Mouse (Mus musculus): ENCODE results near the gene 1700057G04Rik. TPM values are rescaled to one million over a fixed set of nuclear protein-coding genes. Genes with fewer than 3 reads are reported as not detected.
"Not testable (repeated sequence)": the region's sequence is repeated elsewhere in the genome, so short reads cannot be mapped to it uniquely, and the experiment has no call there.

The 1700057G04Rik gene
- polyA plus RNA-seq, 1 experiment from 2014 or later, result not detected

- no peaks in the 10 kb centered on the region for H3K4me1 ChIP-seq (ENCODE audit: control insufficient read depth, insufficient read depth, low read length)
- no peak for ATAC-seq
- no peaks in the 10 kb centered on the region for H3K27me3 ChIP-seq (ENCODE audit: control insufficient read depth, insufficient read depth, low read depth, low read length)
- H3K36me3 ChIP-seq (ENCODE audit: control insufficient read depth, insufficient read depth, low read length), result no peaks in the 10 kb centered on the region
- WGBS, result 89% methylated on average over 2 of the region's 2 CpGs
- H3K9me3 ChIP-seq (replicated peaks; ENCODE audit: control insufficient read depth, low read length, poor library complexity, severe bottlenecking), result no peaks in the 10 kb centered on the region
- H3K4me2 ChIP-seq (ENCODE audit: low read length), result no peak overlapping the region
- no peak overlapping the region for H3K9ac ChIP-seq (ENCODE audit: low read depth, low read length)
- no peak overlapping the region for H3K4me3 ChIP-seq (ENCODE audit: low read depth, low read length)
- no peak overlapping the region for H3K27ac ChIP-seq (ENCODE audit: low read length)
These were observed 15.3 kb upstream of the 1700057G04Rik start for GRCm38 (mm10) chr9:92293560-92294548.

GRCm38 (mm10) chr9:92298288-92298687, 10.9 kb upstream of the 1700057G04Rik start:
- WGBS, result 63% methylated on average over 1 of the region's 1 CpGs
- H3K27me3 ChIP-seq (ENCODE audit: control insufficient read depth, insufficient read depth, low read depth, low read length), result no peaks in the 10 kb centered on the region

GRCm38 (mm10) chr9:92301213-92301612, 8.0 kb upstream of the 1700057G04Rik start:
- Histone ChIP-seq H3K36me3 (ENCODE audit: control insufficient read depth, insufficient read depth, low read length) (no peaks in the 10 kb centered on the region), H3K4me1 (ENCODE audit: control insufficient read depth, insufficient read depth, low read length) (no peaks in the 10 kb centered on the region), H3K4me2 (ENCODE audit: low read length) (no peak overlapping the region), H3K4me3 (ENCODE audit: low read depth, low read length) (no peak overlapping the region), H3K9me3 (replicated peaks; ENCODE audit: control insufficient read depth, low read length, poor library complexity, severe bottlenecking) (no peaks in the 10 kb centered on the region), H3K27ac (ENCODE audit: low read length) (no peak overlapping the region), H3K9ac (ENCODE audit: low read depth, low read length) (no peak overlapping the region), H3K27me3 (ENCODE audit: control insufficient read depth, insufficient read depth, low read depth, low read length) (no peaks in the 10 kb centered on the region)
- no peak for ATAC-seq
- 74% methylated on average over 3 of the region's 3 CpGs for WGBS

More at GRCm38 (mm10) chr9:92298288-92298687, 10.9 kb upstream of the 1700057G04Rik start:
- Histone ChIP-seq H3K4me1 (ENCODE audit: control insufficient read depth, insufficient read depth, low read length) (no peaks in the 10 kb centered on the region), H3K9me3 (replicated peaks; ENCODE audit: control insufficient read depth, low read length, poor library complexity, severe bottlenecking) (no peaks in the 10 kb centered on the region), H3K9ac (ENCODE audit: low read depth, low read length) (no peak overlapping the region), H3K36me3 (ENCODE audit: control insufficient read depth, insufficient read depth, low read length) (no peaks in the 10 kb centered on the region), H3K4me3 (ENCODE audit: low read depth, low read length) (no peak overlapping the region), H3K27ac (ENCODE audit: low read length) (no peak overlapping the region), H3K4me2 (ENCODE audit: low read length) (no peak overlapping the region)
- no peak for ATAC-seq

- ATAC-seq, result no peak
- Histone ChIP-seq H3K4me3 (ENCODE audit: low read depth, low read length) (no peak overlapping the region), H3K4me1 (ENCODE audit: control insufficient read depth, insufficient read depth, low read length) (no peaks in the 10 kb centered on the region), H3K9me3 (replicated peaks; ENCODE audit: control insufficient read depth, low read length, poor library complexity, severe bottlenecking) (no peaks in the 10 kb centered on the region), H3K27me3 (ENCODE audit: control insufficient read depth, insufficient read depth, low read depth, low read length) (no peaks in the 10 kb centered on the region), H3K4me2 (ENCODE audit: low read length) (no peak overlapping the region), H3K9ac (ENCODE audit: low read depth, low read length) (no peak overlapping the region), H3K27ac (ENCODE audit: low read length) (no peak overlapping the region), H3K36me3 (ENCODE audit: control insufficient read depth, insufficient read depth, low read length) (no peaks in the 10 kb centered on the region)
- 77% methylated on average over 8 of the region's 8 CpGs for WGBS
These were observed 4.1 kb upstream of the 1700057G04Rik start for GRCm38 (mm10) chr9:92305075-92305474.

- H3K4me1 ChIP-seq (ENCODE audit: control insufficient read depth, insufficient read depth, low read length), result no peaks in the 10 kb centered on the region
- ATAC-seq, result no peak
- H3K9ac ChIP-seq (ENCODE audit: low read depth, low read length), result no peak overlapping the region
- H3K27ac ChIP-seq (ENCODE audit: low read length), result no peak overlapping the region
- no peak overlapping the region for H3K4me3 ChIP-seq (ENCODE audit: low read depth, low read length)
- no peak overlapping the region for H3K4me2 ChIP-seq (ENCODE audit: low read length)
- no peaks in the 10 kb centered on the region for H3K36me3 ChIP-seq (ENCODE audit: control insufficient read depth, insufficient read depth, low read length)
- H3K9me3 ChIP-seq (replicated peaks; ENCODE audit: control insufficient read depth, low read length, poor library complexity, severe bottlenecking), result no peaks in the 10 kb centered on the region
- H3K27me3 ChIP-seq (ENCODE audit: control insufficient read depth, insufficient read depth, low read depth, low read length), result no peaks in the 10 kb centered on the region
- 69% methylated on average over 8 of the region's 8 CpGs for WGBS
These were observed 3.5 kb upstream of the 1700057G04Rik start for GRCm38 (mm10) chr9:92305620-92306220.

- Histone ChIP-seq H3K4me1 (ENCODE audit: control insufficient read depth, insufficient read depth, low read length) (no peaks in the 10 kb centered on the region), H3K4me3 (ENCODE audit: low read depth, low read length) (no peak overlapping the region), H3K9ac (ENCODE audit: low read depth, low read length) (no peak overlapping the region), H3K27ac (ENCODE audit: low read length) (no peak overlapping the region), H3K36me3 (ENCODE audit: control insufficient read depth, insufficient read depth, low read length) (no peaks in the 10 kb centered on the region), H3K27me3 (ENCODE audit: control insufficient read depth, insufficient read depth, low read depth, low read length) (no peaks in the 10 kb centered on the region), H3K4me2 (ENCODE audit: low read length) (no peak overlapping the region), H3K9me3 (replicated peaks; ENCODE audit: control insufficient read depth, low read length, poor library complexity, severe bottlenecking) (no peaks in the 10 kb centered on the region)
- ATAC-seq, result no peak
- WGBS, result 94% methylated on average over 3 of the region's 3 CpGs
These were observed 7.6 kb downstream of the 1700057G04Rik start for GRCm38 (mm10) chr9:92316791-92317190.

GRCm38 (mm10) chr9:92325936-92326335, 16.8 kb downstream of the 1700057G04Rik start:
- H3K4me2 ChIP-seq (ENCODE audit: low read length); H3K9ac ChIP-seq (ENCODE audit: low read depth, low read length); H3K9me3 ChIP-seq (replicated peaks; ENCODE audit: control insufficient read depth, low read length, poor library complexity, severe bottlenecking); H3K27me3 ChIP-seq (ENCODE audit: control insufficient read depth, insufficient read depth, low read depth, low read length); ATAC-seq; H3K4me3 ChIP-seq (ENCODE audit: low read depth, low read length); H3K4me1 ChIP-seq (ENCODE audit: control insufficient read depth, insufficient read depth, low read length); H3K27ac ChIP-seq (ENCODE audit: low read length); H3K36me3 ChIP-seq (ENCODE audit: control insufficient read depth, insufficient read depth, low read length): not testable (repeated sequence)
- 78% methylated on average over 9 of the region's 9 CpGs for WGBS

- no peak for ATAC-seq
- no peaks in the 10 kb centered on the region for H3K9me3 ChIP-seq (replicated peaks; ENCODE audit: control insufficient read depth, low read length, poor library complexity, severe bottlenecking)
- WGBS, result 84% methylated on average over 4 of the region's 4 CpGs
These were observed 17.6 kb downstream of the 1700057G04Rik start for GRCm38 (mm10) chr9:92326813-92327212.

GRCm38 (mm10) chr9:92331383-92331782, 22.2 kb downstream of the 1700057G04Rik start:
- Histone ChIP-seq H3K36me3 (ENCODE audit: control insufficient read depth, insufficient read depth, low read length) (no peaks in the 10 kb centered on the region), H3K27ac (ENCODE audit: low read length) (no peak overlapping the region), H3K4me1 (ENCODE audit: control insufficient read depth, insufficient read depth, low read length) (no peaks in the 10 kb centered on the region), H3K4me2 (ENCODE audit: low read length) (no peak overlapping the region), H3K27me3 (ENCODE audit: control insufficient read depth, insufficient read depth, low read depth, low read length) (no peaks in the 10 kb centered on the region), H3K9ac (ENCODE audit: low read depth, low read length) (no peak overlapping the region), H3K4me3 (ENCODE audit: low read depth, low read length) (no peak overlapping the region), H3K9me3 (replicated peaks; ENCODE audit: control insufficient read depth, low read length, poor library complexity, severe bottlenecking) (no peaks in the 10 kb centered on the region)
- ATAC-seq, result no peak
- 94% methylated on average over 4 of the region's 4 CpGs for WGBS

More at GRCm38 (mm10) chr9:92326813-92327212, 17.6 kb downstream of the 1700057G04Rik start:
- Histone ChIP-seq H3K4me3 (ENCODE audit: low read depth, low read length) (no peak overlapping the region), H3K36me3 (ENCODE audit: control insufficient read depth, insufficient read depth, low read length) (no peaks in the 10 kb centered on the region), H3K9ac (ENCODE audit: low read depth, low read length) (no peak overlapping the region), H3K27me3 (ENCODE audit: control insufficient read depth, insufficient read depth, low read depth, low read length) (no peaks in the 10 kb centered on the region), H3K4me1 (ENCODE audit: control insufficient read depth, insufficient read depth, low read length) (no peaks in the 10 kb centered on the region), H3K27ac (ENCODE audit: low read length) (no peak overlapping the region), H3K4me2 (ENCODE audit: low read length) (no peak overlapping the region)

Measured in midbrain, embryonic 16.5 days (tissue).